Mouse (Mus musculus): ENCODE results near the gene Trim11.

- TF ChIP-seq POLR2A (IDR thresholded peaks at IDR 0.05; ENCODE audit: insufficient read depth, low read depth, low read length) = no peak
- TF ChIP-seq CTCF (IDR thresholded peaks at IDR 0.05; ENCODE audit: insufficient read depth, low read depth, low read length) = no peak
Measured at GRCm38 (mm10) chr11:58964216-58964615, 13.7 kb upstream of the Trim11 start.

Data from olfactory bulb, adult 2 months (tissue).